Mouse (Mus musculus) megakaryocyte, embryonic 14.5 days (primary cell): Measurements from ENCODE around the gene Myl10.

Experiments
- FLI1 ChIP-seq: IDR thresholded peaks from 2 replicates; pipeline ENCODE4 v1.6.1; 2012; ENCODE audit warnings: low read length, inconsistent platforms, mixed read lengths
- GATA1 ChIP-seq: IDR thresholded peaks from 3 replicates; pipeline ENCODE4 v1.6.1; 2012; ENCODE audit warnings: mixed read lengths, low read length, inconsistent platforms, borderline replicate concordance

GRCm38 (mm10) chr5:136697618-136698017, 4.7 kb downstream of the Myl10 start:
- TF ChIP-seq GATA1 (no peak), FLI1 (no peak)
